Mouse (Mus musculus): ENCODE data around the gene Mns1. TPM values are rescaled to one million over a fixed set of nuclear protein-coding genes. Genes with fewer than 3 reads are reported as not detected.
"Not testable (repeated sequence)": the region's sequence is repeated elsewhere in the genome, so short reads cannot be mapped to it uniquely, and the experiment has no call there.

The Mns1 gene
- polyA plus RNA-seq (2016; fragmentation: Nextera tagmentation; extraction: Ambion mirVana) = 40.5 and 41.4 TPM in 2 replicates

DNA sequence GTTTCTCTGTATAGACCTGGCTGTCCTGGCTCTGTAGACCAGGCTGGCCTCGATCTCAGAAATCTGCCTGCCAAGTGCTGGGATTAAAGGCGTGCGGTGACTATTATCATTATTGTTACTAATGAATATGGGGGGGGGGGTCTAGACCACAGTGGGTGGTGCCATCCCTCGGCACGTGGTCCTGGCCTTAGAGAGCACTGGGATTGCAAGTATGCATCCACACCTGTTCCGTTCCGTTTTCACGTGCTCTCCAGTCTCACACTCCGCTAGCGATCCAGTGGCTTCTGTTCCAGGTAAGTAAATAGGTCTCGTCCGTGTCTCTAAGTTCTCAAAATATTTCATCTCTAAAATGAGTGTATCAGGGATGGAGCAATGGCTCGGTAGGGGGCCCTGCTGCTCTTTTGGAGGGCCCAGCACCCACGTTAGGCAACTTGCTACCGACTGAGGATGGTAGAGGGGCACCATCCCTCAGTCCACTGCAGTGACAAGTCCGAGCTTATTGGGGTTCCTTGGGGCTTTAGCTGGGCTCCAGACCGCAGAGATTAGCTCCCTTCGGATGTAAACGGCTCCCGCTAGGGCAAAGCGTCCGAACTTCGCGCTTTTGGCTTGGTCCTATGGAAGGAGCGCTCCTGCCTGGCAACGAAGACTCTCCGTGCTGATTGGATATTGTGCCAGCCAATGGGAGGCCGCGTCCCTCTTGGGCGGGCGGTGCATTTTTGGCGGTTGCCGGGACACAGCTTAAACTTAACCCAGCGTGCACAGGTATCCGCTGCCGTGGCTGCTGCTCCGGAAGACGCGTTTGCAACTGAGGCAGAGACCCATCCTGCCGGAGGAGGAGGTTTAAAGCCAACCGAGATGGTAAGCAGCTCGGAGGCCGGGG, at the start of gene Mns1:
TSS of gene Mns1 (plus strand) at position 190 of the 880 bp plus-strand sequence.
- Histone ChIP-seq H3K9ac (replicated peaks) (peak within 1 kb of the TSS; percentile 67), H3K27me3 (no peaks in the 10 kb centered on the region), H3K9me3 (no peaks in the 10 kb centered on the region), H3K4me1 (replicated peaks) (peaks cover 5% of the 10 kb centered on the region), H3K36me3 (no peaks in the 10 kb centered on the region), H3K27ac (peak within 1 kb of the TSS; percentile 67; the same call in 1 of the 2 replicates), H3K4me3 (replicated peaks) (peak within 1 kb of the TSS; percentile 59), H3K4me2 (peak within 1 kb of the TSS; percentile 88)
- 2% methylated on average over 43 of the region's 43 CpGs for WGBS
- ATAC-seq (ENCODE audit: insufficient number of reproducible peaks, insufficient read depth, low FRiP score, low TSS enrichment, low read depth) = peak; percentile 97

DNA sequence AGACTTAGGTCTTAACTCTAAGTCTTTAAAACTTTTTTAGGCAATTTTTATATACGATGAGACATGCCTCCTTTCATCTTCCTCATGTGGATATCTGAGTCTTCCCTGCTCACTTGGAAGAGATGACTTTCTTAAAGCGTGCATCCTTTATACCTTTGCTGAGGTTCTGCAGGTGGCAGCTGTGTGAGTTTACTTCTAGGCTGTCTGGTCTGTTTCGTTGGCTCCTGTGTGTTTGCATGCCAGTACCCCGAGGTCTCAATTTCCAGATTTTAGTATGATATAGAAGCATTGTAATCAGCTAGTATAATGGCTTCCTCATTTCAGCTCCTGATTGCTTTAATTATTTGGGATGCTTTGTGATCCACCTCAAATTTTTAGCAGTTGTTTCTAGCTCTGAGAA, 48.9 kb upstream of the Mns1 start:
- ATAC-seq (ENCODE audit: insufficient number of reproducible peaks, insufficient read depth, low FRiP score, low TSS enrichment, low read depth) = no peak
- Histone ChIP-seq H3K27me3 (no peaks in the 10 kb centered on the region), H3K4me1 (replicated peaks) (peaks cover 17% of the 10 kb centered on the region), H3K9me3 (no peaks in the 10 kb centered on the region), H3K36me3 (no peaks in the 10 kb centered on the region), H3K4me2 (no peak overlapping the region), H3K4me3 (replicated peaks) (no peak overlapping the region), H3K9ac (replicated peaks) (no peak overlapping the region), H3K27ac (no peak overlapping the region)
- 88% methylated on average over 4 of the region's 4 CpGs for WGBS

DNA sequence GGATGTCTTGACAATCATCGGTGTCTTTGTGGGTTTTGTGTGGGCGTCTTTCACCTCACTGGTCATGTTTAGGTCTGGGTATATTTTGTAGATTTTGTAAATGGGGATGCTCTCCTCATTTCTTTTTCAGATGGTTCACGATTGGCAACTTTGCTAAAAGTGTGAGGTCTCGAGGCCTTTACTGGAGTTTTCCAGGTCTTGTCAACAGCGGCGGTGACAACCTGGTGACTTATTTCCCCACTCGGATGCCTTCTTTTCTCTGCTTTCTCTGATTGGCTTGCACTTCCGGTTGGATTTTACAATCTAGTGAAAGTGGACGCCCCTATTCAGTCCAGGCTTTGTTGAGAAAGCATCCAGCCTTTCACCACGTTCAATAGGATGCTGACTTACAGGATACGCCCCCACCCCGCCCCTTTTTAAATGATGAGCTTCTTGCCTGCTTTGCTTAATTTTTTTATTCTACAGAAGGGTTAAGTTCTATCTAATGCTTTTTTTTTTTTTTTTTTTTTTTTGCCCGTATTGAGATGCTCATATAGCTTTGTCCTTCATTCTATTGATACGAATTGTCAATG, 48.3 kb upstream of the Mns1 start:
- Histone ChIP-seq H3K27ac (no peak overlapping the region), H3K9me3 (no peaks in the 10 kb centered on the region), H3K9ac (replicated peaks) (no peak overlapping the region), H3K4me3 (replicated peaks) (no peak overlapping the region), H3K4me2 (no peak overlapping the region), H3K27me3 (no peaks in the 10 kb centered on the region), H3K4me1 (replicated peaks) (peaks cover 17% of the 10 kb centered on the region), H3K36me3 (no peaks in the 10 kb centered on the region)
- 77% methylated on average over 14 of the region's 14 CpGs for WGBS
- no peak for ATAC-seq (ENCODE audit: insufficient number of reproducible peaks, insufficient read depth, low FRiP score, low TSS enrichment, low read depth)

DNA sequence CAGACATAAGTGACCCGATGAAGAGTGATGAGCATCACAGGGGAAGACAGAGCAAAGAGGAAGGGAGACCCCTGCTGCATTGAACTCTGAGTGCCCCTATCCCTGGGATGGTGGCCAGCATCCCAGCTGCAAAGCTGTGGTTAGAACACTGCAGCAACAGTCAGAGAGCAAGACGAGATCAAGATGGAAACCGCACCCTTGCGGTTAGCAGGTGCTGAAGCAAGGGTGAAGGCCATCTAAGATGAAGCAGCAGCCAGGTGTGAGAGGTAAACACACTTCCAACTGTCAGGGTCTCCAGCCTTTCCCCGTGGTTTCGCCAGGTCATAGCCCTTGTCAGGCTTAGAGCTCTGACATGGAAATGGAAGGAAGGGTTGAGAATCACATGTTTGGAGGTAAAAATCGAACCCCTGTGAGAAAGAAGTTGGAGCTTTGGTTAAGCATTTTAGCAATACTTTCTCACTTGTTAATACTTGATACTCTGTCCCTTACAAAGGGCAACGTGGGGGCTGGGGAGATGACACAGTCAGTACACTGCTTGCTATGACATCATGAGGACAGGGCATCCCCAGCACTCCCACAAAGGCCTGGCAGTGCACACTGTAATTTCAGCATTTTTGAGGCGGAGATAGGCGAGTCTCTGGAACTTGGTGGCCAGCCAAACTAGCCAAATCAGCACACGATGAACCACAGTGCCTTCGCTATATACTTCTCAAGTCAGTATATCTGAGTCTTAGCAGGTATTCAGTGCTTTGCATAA, 47.3 kb upstream of the Mns1 start:
- H3K9ac ChIP-seq (replicated peaks) = no peak overlapping the region
- no peak for ATAC-seq (ENCODE audit: insufficient number of reproducible peaks, insufficient read depth, low FRiP score, low TSS enrichment, low read depth)

DNA sequence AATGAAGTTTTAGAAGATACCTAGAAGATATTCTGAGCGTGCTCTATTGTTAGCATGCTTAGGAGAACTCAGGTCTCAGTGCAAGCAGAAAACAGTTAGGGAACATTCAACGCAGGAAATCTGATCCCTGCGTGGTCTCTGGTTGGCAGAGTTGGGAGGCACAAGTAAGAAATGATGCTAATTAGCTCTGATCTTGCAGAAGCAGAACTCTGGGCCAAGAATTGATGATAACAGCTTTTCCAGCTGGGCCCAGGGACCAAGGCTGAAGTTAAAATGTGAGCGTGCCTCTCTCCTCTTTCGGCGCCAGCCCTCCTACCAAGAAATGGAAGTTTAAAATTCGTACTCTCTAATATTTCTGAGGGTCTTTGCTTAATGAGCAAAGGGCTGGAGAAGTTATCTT, 45.1 kb upstream of the Mns1 start:
- no peak for ATAC-seq (ENCODE audit: insufficient number of reproducible peaks, insufficient read depth, low FRiP score, low TSS enrichment, low read depth)
- H3K36me3 ChIP-seq = no peaks in the 10 kb centered on the region
- H3K4me1 ChIP-seq (replicated peaks) = peaks cover 17% of the 10 kb centered on the region
- no peak overlapping the region for H3K4me2 ChIP-seq
- H3K27ac ChIP-seq = no peak overlapping the region
- H3K9me3 ChIP-seq = no peaks in the 10 kb centered on the region
- WGBS = 61% methylated on average over 7 of the region's 7 CpGs
- H3K27me3 ChIP-seq = no peaks in the 10 kb centered on the region
- no peak overlapping the region for H3K9ac ChIP-seq (replicated peaks)
- no peak overlapping the region for H3K4me3 ChIP-seq (replicated peaks)

More for the DNA sequence above, 47.3 kb upstream of the Mns1 start:
- Histone ChIP-seq H3K4me1 (replicated peaks) (peaks cover 17% of the 10 kb centered on the region), H3K27me3 (no peaks in the 10 kb centered on the region), H3K27ac (no peak overlapping the region), H3K4me3 (replicated peaks) (no peak overlapping the region), H3K4me2 (no peak overlapping the region), H3K36me3 (no peaks in the 10 kb centered on the region), H3K9me3 (no peaks in the 10 kb centered on the region)
- 83% methylated on average over 12 of the region's 12 CpGs for WGBS

DNA sequence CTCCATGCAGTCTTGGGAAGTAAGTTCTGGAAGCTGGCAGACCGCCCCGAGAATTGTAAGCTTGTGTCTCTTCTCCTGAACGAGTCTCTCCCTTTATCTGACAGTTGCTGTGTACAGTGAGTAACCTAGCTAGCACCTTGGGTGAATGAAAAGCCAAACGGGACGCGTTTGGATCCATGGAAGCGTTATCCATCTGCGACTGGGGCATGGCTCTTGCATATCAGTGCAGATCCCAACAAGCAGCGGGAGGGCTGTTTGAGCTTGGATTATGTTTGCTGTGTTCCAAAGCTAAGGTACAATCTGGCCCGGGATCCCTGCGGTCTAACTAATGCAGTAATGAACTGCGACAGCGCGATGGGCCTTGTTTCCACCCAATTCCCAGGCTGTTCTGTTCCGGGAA, 44.6 kb upstream of the Mns1 start:
- Histone ChIP-seq H3K36me3 (no peaks in the 10 kb centered on the region), H3K27ac (no peak overlapping the region), H3K4me2 (no peak overlapping the region), H3K27me3 (no peaks in the 10 kb centered on the region), H3K4me3 (replicated peaks) (no peak overlapping the region), H3K9ac (replicated peaks) (no peak overlapping the region), H3K9me3 (peaks cover under 1% of the 10 kb centered on the region; the same call in 1 of the 2 replicates), H3K4me1 (replicated peaks) (peaks cover 17% of the 10 kb centered on the region)
- 75% methylated on average over 15 of the region's 15 CpGs for WGBS
- no peak for ATAC-seq (ENCODE audit: insufficient number of reproducible peaks, insufficient read depth, low FRiP score, low TSS enrichment, low read depth)

DNA sequence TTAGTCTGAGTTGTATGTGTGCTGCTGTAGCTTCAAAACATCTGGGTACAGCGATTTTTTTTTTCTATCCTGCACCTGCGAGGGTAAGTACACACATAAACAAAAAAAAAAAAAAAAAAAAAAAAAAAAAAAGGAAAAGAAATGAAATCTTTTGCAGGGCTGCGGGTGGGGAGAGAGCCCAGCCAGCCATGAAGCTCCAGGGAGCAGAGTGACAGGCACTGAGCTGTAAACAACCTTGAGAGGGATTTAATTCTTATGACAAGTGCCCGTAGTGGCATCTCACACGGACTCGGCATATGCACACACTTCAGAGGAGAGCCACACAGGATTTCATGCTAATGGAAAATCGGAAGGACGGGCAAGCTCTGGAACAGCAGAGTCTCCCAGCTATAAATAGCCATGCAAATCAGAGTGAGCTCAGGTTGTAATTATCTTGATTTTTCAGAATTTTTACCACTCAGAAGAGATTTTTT, 43.9 kb upstream of the Mns1 start:
- Histone ChIP-seq H3K27me3 (no peaks in the 10 kb centered on the region), H3K4me3 (replicated peaks) (no peak overlapping the region), H3K9ac (replicated peaks) (no peak overlapping the region), H3K9me3 (peaks cover 7% of the 10 kb centered on the region; the same call in 1 of the 2 replicates), H3K4me1 (replicated peaks) (peaks cover 17% of the 10 kb centered on the region), H3K4me2 (no peak overlapping the region), H3K27ac (no peak overlapping the region), H3K36me3 (no peaks in the 10 kb centered on the region)
- 65% methylated on average over 8 of the region's 8 CpGs for WGBS
- no peak for ATAC-seq (ENCODE audit: insufficient number of reproducible peaks, insufficient read depth, low FRiP score, low TSS enrichment, low read depth)

DNA sequence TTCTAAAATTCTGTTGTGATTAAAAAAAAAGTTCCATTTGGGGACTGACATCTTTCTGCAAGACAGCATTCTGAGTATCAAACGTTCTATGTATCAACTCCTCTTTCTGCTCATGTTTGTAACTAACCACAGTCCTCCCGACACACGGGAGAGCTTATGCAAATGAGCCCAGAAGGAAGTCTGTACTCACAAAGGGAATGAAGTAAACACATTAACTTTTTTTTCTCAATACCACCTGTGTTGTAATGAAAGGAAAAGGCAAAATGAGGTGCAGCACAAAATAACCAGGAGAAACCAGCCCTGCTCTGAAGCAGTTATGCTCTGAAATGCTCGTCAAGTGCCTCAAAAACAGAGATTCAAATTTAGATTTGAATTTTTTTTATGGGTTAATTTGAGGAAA, 37.7 kb upstream of the Mns1 start:
- no peak for ATAC-seq (ENCODE audit: insufficient number of reproducible peaks, insufficient read depth, low FRiP score, low TSS enrichment, low read depth)
- no peak overlapping the region for H3K4me2 ChIP-seq
- H3K36me3 ChIP-seq = no peaks in the 10 kb centered on the region
- no peak overlapping the region for H3K4me3 ChIP-seq (replicated peaks)
- no peaks in the 10 kb centered on the region; the same call in 1 of the 2 replicates for H3K4me1 ChIP-seq (replicated peaks)
- 47% methylated on average over 4 of the region's 4 CpGs for WGBS
- no peak overlapping the region for H3K27ac ChIP-seq
- H3K9ac ChIP-seq (replicated peaks) = no peak overlapping the region
- peaks cover 10% of the 10 kb centered on the region; the same call in 1 of the 2 replicates for H3K9me3 ChIP-seq
- no peaks in the 10 kb centered on the region for H3K27me3 ChIP-seq

DNA sequence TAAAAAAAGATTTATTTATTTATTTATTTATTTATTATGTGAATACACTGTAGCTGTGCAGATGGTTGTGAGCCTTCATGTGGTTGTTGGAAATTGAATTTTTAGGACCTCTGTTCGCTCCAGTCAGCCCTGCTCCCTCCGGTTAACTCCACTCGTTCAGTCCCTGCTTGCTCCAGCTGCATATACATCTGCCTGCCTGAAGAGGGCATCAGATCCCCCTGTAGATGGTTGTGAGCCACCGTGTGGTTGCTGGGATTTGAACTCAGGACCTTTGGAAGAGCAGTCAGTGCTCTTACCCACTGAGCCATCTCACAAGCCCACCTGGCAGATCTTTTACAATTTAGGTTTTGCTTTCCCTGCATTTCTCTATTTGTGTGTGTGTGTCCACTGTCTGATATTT, 36.0 kb upstream of the Mns1 start:
- H3K4me3 ChIP-seq (replicated peaks); H3K36me3 ChIP-seq; H3K4me1 ChIP-seq (replicated peaks); H3K9ac ChIP-seq (replicated peaks); H3K27ac ChIP-seq; H3K9me3 ChIP-seq; ATAC-seq (ENCODE audit: insufficient number of reproducible peaks, insufficient read depth, low FRiP score, low TSS enrichment, low read depth); H3K4me2 ChIP-seq; H3K27me3 ChIP-seq: not testable (repeated sequence)
- WGBS = 71% methylated on average over 4 of the region's 4 CpGs

GRCm38 (mm10) chr9:72403421-72403820, 34.4 kb upstream of the Mns1 start:
- Histone ChIP-seq H3K27ac (no peak overlapping the region), H3K4me2 (no peak overlapping the region), H3K9me3 (peaks cover 8% of the 10 kb centered on the region; the same call in 1 of the 2 replicates), H3K27me3 (no peaks in the 10 kb centered on the region), H3K4me3 (replicated peaks) (no peak overlapping the region), H3K4me1 (replicated peaks) (no peaks in the 10 kb centered on the region), H3K36me3 (no peaks in the 10 kb centered on the region), H3K9ac (replicated peaks) (no peak overlapping the region)
- ATAC-seq (ENCODE audit: insufficient number of reproducible peaks, insufficient read depth, low FRiP score, low TSS enrichment, low read depth) = no peak
- 75% methylated on average over 6 of the region's 6 CpGs for WGBS

DNA sequence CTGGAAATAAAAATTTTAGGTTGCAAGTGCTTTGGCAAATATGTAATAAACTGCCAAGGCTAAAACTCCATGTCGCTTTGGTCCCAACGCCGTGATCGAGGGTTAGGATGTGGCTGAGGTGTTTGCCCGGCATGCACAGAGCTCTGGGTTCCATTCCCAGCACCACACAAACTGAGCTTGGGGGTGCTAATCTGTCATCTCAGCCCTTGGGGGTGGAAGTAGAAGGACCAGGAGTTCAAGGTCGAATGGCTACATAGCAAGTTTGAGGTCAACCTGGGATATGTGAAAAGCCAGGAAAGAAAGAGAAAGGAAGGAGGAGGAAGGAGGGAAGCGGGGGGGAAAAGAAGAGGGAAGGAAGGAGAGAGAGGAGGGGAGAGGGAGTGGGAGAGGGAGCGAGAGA, 33.4 kb upstream of the Mns1 start:
- H3K27ac ChIP-seq = no peak overlapping the region
- H3K4me2 ChIP-seq = no peak overlapping the region
- no peaks in the 10 kb centered on the region for H3K36me3 ChIP-seq
- H3K4me1 ChIP-seq (replicated peaks) = no peaks in the 10 kb centered on the region
- no peaks in the 10 kb centered on the region for H3K9me3 ChIP-seq
- H3K4me3 ChIP-seq (replicated peaks) = no peak overlapping the region
- H3K9ac ChIP-seq (replicated peaks) = no peak overlapping the region
- ATAC-seq (ENCODE audit: insufficient number of reproducible peaks, insufficient read depth, low FRiP score, low TSS enrichment, low read depth) = no peak
- WGBS = 87% methylated on average over 8 of the region's 8 CpGs
- peaks cover 2% of the 10 kb centered on the region; the same call in 1 of the 2 replicates for H3K27me3 ChIP-seq

Measured in limb, embryonic 12.5 days (tissue).